Mouse (Mus musculus) stomach, postnatal 0 days (tissue): ENCODE measurements at regions not wholly inside any gene's neighbourhood (a gene's known extent, or its start where the extent isn't known, plus 50 kb on each side); places are given as distances from the start of the nearest gene placed in this dataset.

Experiments
- CTCF ChIP-seq: IDR thresholded peaks from 2 replicates; pipeline ENCODE4 v1.5.1; 2016; ENCODE audit warnings: antibody characterized with exemption, low read depth, mild to moderate bottlenecking, moderate library complexity
- EP300 ChIP-seq: optimal IDR thresholded peaks from 2 replicates; pipeline ENCODE3; 2016; ENCODE audit warnings: antibody characterized with exemption

- no peak for TF ChIP-seq CTCF
- TF ChIP-seq EP300: no peak
These were observed 299.7 kb downstream of the Cog6 start for GRCm38 (mm10) chr3:52717324-52717723.
